Comparison of ENCODE assay signal across 7 mouse cellular contexts in the genomic region with DNA sequence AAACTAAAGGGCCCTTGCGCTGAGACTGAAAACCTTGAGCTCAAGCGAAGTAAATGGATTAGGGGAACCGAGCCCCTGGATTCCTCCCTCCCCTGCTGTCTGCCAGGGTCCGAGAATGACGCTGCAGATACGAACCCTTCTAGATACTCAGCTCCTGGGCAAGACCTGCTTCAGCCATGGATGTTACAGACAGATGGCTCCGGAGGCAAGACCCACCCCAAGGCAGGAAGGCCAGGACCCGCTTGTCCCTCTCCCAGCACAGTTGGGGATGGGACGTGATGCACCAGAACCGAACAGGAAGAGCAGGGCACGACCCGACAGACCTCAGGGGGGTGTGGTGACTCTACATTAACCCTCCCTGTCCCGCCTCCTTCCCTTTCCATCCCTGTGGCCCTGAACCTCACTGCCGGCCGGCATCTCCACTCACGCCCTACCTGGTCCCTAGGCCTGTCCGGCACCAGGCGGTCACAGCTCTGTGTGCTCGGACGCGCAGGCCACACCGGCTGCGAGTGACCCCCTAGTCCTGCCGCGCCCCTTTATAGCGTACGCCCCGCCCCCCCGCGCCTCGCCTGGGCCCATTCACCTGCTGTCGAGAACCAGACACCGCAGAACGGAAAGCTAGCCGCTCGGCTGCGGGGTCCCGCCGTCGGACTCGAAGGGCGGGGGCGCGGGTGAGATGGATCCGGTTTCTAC.
DNase-seq lines count a peak whose midpoint lies in the region; ATAC-seq and TF ChIP-seq lines count a peak whose summit lies in the region.

No protein-coding gene starts in this region.

- no peak overlapping the region for H3K27ac ChIP-seq in testis, adult 2 months (ENCODE audit: control insufficient read depth, insufficient read depth, low read depth, low read length)
- H3K27ac ChIP-seq in embryonic facial prominence, embryonic 11.5 days (replicated peaks; ENCODE audit: low read depth, low read length): peak overlapping the region; percentile 41; the same call in 1 of the 2 replicates
- no peak overlapping the region for H3K27ac ChIP-seq in limb, embryonic 10.5 days
- H3K27ac ChIP-seq in stomach, embryonic 16.5 days (ENCODE audit: low read length): no peak overlapping the region

- H3K4me3 ChIP-seq in testis, adult 2 months (ENCODE audit: control insufficient read depth, low read depth, low read length): peak overlapping the region; percentile 25
- H3K4me3 ChIP-seq in embryonic facial prominence, embryonic 11.5 days (ENCODE audit: low read depth, low read length): peak overlapping the region; percentile 26
- peak overlapping the region; percentile 41 for H3K4me3 ChIP-seq in limb, embryonic 10.5 days
- peak overlapping the region; percentile 52 for H3K4me3 ChIP-seq in stomach, embryonic 16.5 days (replicated peaks; ENCODE audit: low read length)

- H3K9ac ChIP-seq in embryonic facial prominence, embryonic 11.5 days (replicated peaks; ENCODE audit: low read length): peak overlapping the region; percentile 33
- 0 out of 2 replicates have a peak overlapping the region, but pooled peaks have one; percentile 18 for H3K9ac ChIP-seq in stomach, embryonic 16.5 days (ENCODE audit: low read length)

- H3K4me1 ChIP-seq in testis, adult 2 months (ENCODE audit: control insufficient read depth, insufficient read depth, low read length): peaks cover 34% of the 10 kb centered on the region
- peaks cover 17% of the 10 kb centered on the region for H3K4me1 ChIP-seq in embryonic facial prominence, embryonic 11.5 days (ENCODE audit: control insufficient read depth, insufficient read depth, low read length)
- peaks cover 67% of the 10 kb centered on the region for H3K4me1 ChIP-seq in limb, embryonic 10.5 days
- H3K4me1 ChIP-seq in stomach, embryonic 16.5 days (ENCODE audit: control insufficient read depth, insufficient read depth, low read length): peaks cover 16% of the 10 kb centered on the region

- DNase-seq in testis, postnatal 14 days (ENCODE audit: low spot score): no peak
- DNase-seq in embryonic facial prominence, embryonic 11.5 days (ENCODE audit: low spot score): no peak
- DNase-seq in limb, embryonic 10.5 days (ENCODE audit: low spot score): peak; percentile 71
- DNase-seq in frontal cortex, postnatal 36 days (ENCODE audit: low spot score in 2 of 2): no peak
- DNase-seq in cerebellum, adult 9-10 months: no peak

- WGBS in embryonic facial prominence, embryonic 11.5 days: 0% methylated on average over 43 of the region's 45 CpGs
- WGBS in limb, embryonic 10.5 days: under 1% methylated on average over 45 of the region's 45 CpGs
- 1% methylated on average over 45 of the region's 45 CpGs for WGBS in stomach, embryonic 16.5 days

- H3K4me2 ChIP-seq in embryonic facial prominence, embryonic 11.5 days (ENCODE audit: low read depth, low read length): peak overlapping the region; percentile 37
- peak overlapping the region; percentile 50 for H3K4me2 ChIP-seq in stomach, embryonic 16.5 days (ENCODE audit: low read depth, low read length)

- H3K27me3 ChIP-seq in testis, adult 2 months (ENCODE audit: control insufficient read depth, insufficient read depth, low read length): peaks cover 5% of the 10 kb centered on the region
- peaks cover 85% of the 10 kb centered on the region for H3K27me3 ChIP-seq in embryonic facial prominence, embryonic 11.5 days (ENCODE audit: control insufficient read depth, insufficient read depth, low read length)
- H3K27me3 ChIP-seq in limb, embryonic 10.5 days (ENCODE audit: low read depth, poor library complexity, severe bottlenecking): peaks cover 100% of the 10 kb centered on the region
- H3K27me3 ChIP-seq in stomach, embryonic 16.5 days (ENCODE audit: control insufficient read depth, insufficient read depth, low read length): peaks cover 87% of the 10 kb centered on the region

- no peaks in the 10 kb centered on the region for H3K9me3 ChIP-seq in embryonic facial prominence, embryonic 11.5 days (replicated peaks; ENCODE audit: control insufficient read depth, low read length)
- no peaks in the 10 kb centered on the region for H3K9me3 ChIP-seq in limb, embryonic 10.5 days (replicated peaks)
- H3K9me3 ChIP-seq in stomach, embryonic 16.5 days (replicated peaks; ENCODE audit: control insufficient read depth, low read length): no peaks in the 10 kb centered on the region

- peak; percentile 19; the same call in 1 of the 2 replicates for ATAC-seq in embryonic facial prominence, embryonic 11.5 days (replicated peaks; ENCODE audit: insufficient number of reproducible peaks, low FRiP score, low TSS enrichment, low read depth)
- ATAC-seq in stomach, embryonic 16.5 days (ENCODE audit: insufficient read depth, low FRiP score): no peak

- H3K36me3 ChIP-seq in testis, adult 2 months (ENCODE audit: control insufficient read depth, insufficient read depth, low read length): no peaks in the 10 kb centered on the region
- H3K36me3 ChIP-seq in embryonic facial prominence, embryonic 11.5 days (replicated peaks; ENCODE audit: control insufficient read depth, insufficient read depth, low read depth, low read length): no peaks in the 10 kb centered on the region
- H3K36me3 ChIP-seq in limb, embryonic 10.5 days: no peaks in the 10 kb centered on the region
- no peaks in the 10 kb centered on the region for H3K36me3 ChIP-seq in stomach, embryonic 16.5 days (ENCODE audit: control insufficient read depth, insufficient read depth, low read length)

- no peak for TF ChIP-seq POLR2A in testis, adult 2 months (IDR thresholded peaks at IDR 0.05; ENCODE audit: control insufficient read depth, low read depth, low read length)

- TF ChIP-seq CTCF in testis, adult 2 months (IDR thresholded peaks at IDR 0.05; ENCODE audit: control insufficient read depth, insufficient read depth, insufficient replicate concordance, low read depth, low read length): no peak
